Mouse (Mus musculus): ENCODE measurements around the gene Ttc5. TPM values are rescaled to one million over a fixed set of nuclear protein-coding genes. Genes with fewer than 3 reads are reported as not detected.
"Not testable (repeated sequence)": the region's sequence is repeated elsewhere in the genome, so short reads cannot be mapped to it uniquely, and the experiment has no call there.

Ttc5 gene
- polyA plus RNA-seq, 1 experiment from 2014 or later, result 17.7 TPM

GRCm38 (mm10) chr14:50823240-50823639 lies 37.9 kb upstream of the Ttc5 start:
- Histone ChIP-seq H3K9me3 (ENCODE audit: low read length) (no peaks in the 10 kb centered on the region), H3K9ac (replicated peaks) (no peak overlapping the region), H3K4me3 (ENCODE audit: low read depth, low read length) (no peak overlapping the region), H3K4me1 (ENCODE audit: insufficient read depth) (no peaks in the 10 kb centered on the region), H3K4me2 (ENCODE audit: low read depth, low read length) (no peak overlapping the region), H3K27ac (ENCODE audit: low read depth) (no peak overlapping the region), H3K36me3 (replicated peaks; ENCODE audit: insufficient read depth, low read length) (peaks cover 52% of the 10 kb centered on the region), H3K27me3 (ENCODE audit: insufficient read depth, low read length) (no peaks in the 10 kb centered on the region)
- WGBS (ENCODE audit: insufficient replicate concordance), result 75% methylated on average over 2 of the region's 2 CpGs
- ATAC-seq (no peak), DNase-seq (no peak)
- peak; percentile 43 for TF ChIP-seq CTCF (IDR thresholded peaks at IDR 0.05; ENCODE audit: low read depth)
- TF ChIP-seq EP300 (IDR thresholded peaks at IDR 0.05; ENCODE audit: low read depth), result no peak

GRCm38 (mm10) chr14:50813060-50813459 lies 27.7 kb upstream of the Ttc5 start:
- DNase-seq, result no peak
- 81% methylated on average over 2 of the region's 2 CpGs for WGBS (ENCODE audit: insufficient replicate concordance)
- Histone ChIP-seq H3K27ac (ENCODE audit: low read depth) (no peak overlapping the region), H3K9me3 (ENCODE audit: low read length) (no peaks in the 10 kb centered on the region), H3K4me2 (ENCODE audit: low read depth, low read length) (no peak overlapping the region), H3K4me1 (ENCODE audit: insufficient read depth) (peaks cover 4% of the 10 kb centered on the region; the same call in 1 of the 2 replicates), H3K36me3 (replicated peaks; ENCODE audit: insufficient read depth, low read length) (peaks cover 53% of the 10 kb centered on the region), H3K27me3 (ENCODE audit: insufficient read depth, low read length) (no peaks in the 10 kb centered on the region), H3K9ac (replicated peaks) (no peak overlapping the region), H3K4me3 (ENCODE audit: low read depth, low read length) (no peak overlapping the region)
- ATAC-seq, result no peak
- TF ChIP-seq CTCF (IDR thresholded peaks at IDR 0.05; ENCODE audit: low read depth) (no peak), EP300 (IDR thresholded peaks at IDR 0.05; ENCODE audit: low read depth) (no peak)

- Histone ChIP-seq H3K4me3 (ENCODE audit: low read depth, low read length) (peak within 1 kb of the TSS; percentile 76), H3K27me3 (ENCODE audit: insufficient read depth, low read length) (no peaks in the 10 kb centered on the region)
- under 1% methylated on average over 42 of the region's 42 CpGs for WGBS (ENCODE audit: insufficient replicate concordance)
Observed at GRCm38 (mm10) chr14:50807487-50808072, 22.3 kb upstream of the Ttc5 start, which contains the start of the genes Ccnb1ip1 and Parp2. Gene Ccnb1ip1 (minus strand): TSS chr14:50807732. Gene Parp2 (plus strand): TSS chr14:50807841.

GRCm38 (mm10) chr14:50806469-50806868 lies 21.1 kb upstream of the Ttc5 start:
- Histone ChIP-seq H3K4me2 (ENCODE audit: low read depth, low read length) (peak overlapping the region; percentile 71), H3K4me3 (ENCODE audit: low read depth, low read length) (peak overlapping the region; percentile 76; the same call in 1 of the 2 replicates), H3K36me3 (replicated peaks; ENCODE audit: insufficient read depth, low read length) (peaks cover 12% of the 10 kb centered on the region), H3K27ac (ENCODE audit: low read depth) (peak overlapping the region; percentile 96), H3K9ac (replicated peaks) (peak overlapping the region; percentile 44; the same call in 1 of the 2 replicates)
- not testable (repeated sequence) for H3K4me1 ChIP-seq (ENCODE audit: insufficient read depth); H3K27me3 ChIP-seq (ENCODE audit: insufficient read depth, low read length); ATAC-seq; DNase-seq; H3K9me3 ChIP-seq (ENCODE audit: low read length)
- WGBS (ENCODE audit: insufficient replicate concordance), result 86% methylated on average over 5 of the region's 5 CpGs

More at GRCm38 (mm10) chr14:50807487-50808072, 22.3 kb upstream of the Ttc5 start, which contains the start of the genes Ccnb1ip1 and Parp2:
- DNase-seq (peak; percentile 97), ATAC-seq (peak; percentile 97)
- TF ChIP-seq CTCF (IDR thresholded peaks at IDR 0.05; ENCODE audit: low read depth) (no peak), EP300 (IDR thresholded peaks at IDR 0.05; ENCODE audit: low read depth) (peak; percentile 84)
- H3K9me3 ChIP-seq (ENCODE audit: low read length), result no peaks in the 10 kb centered on the region
- H3K27ac ChIP-seq (ENCODE audit: low read depth), result peak within 1 kb of the TSS; percentile 96
- H3K36me3 ChIP-seq (replicated peaks; ENCODE audit: insufficient read depth, low read length), result peaks cover 20% of the 10 kb centered on the region
- H3K4me2 ChIP-seq (ENCODE audit: low read depth, low read length), result peak within 1 kb of the TSS; percentile 71
- peaks cover 7% of the 10 kb centered on the region; the same call in 1 of the 2 replicates for H3K4me1 ChIP-seq (ENCODE audit: insufficient read depth)
- peak within 1 kb of the TSS; percentile 83 for H3K9ac ChIP-seq (replicated peaks)

- H3K27ac ChIP-seq (ENCODE audit: low read depth), result no peak overlapping the region
- H3K4me3 ChIP-seq (ENCODE audit: low read depth, low read length), result no peak overlapping the region
- H3K36me3 ChIP-seq (replicated peaks; ENCODE audit: insufficient read depth, low read length), result 0 out of 2 replicates have a peak, but pooled peaks cover under 1% of the 10 kb centered on the region
- H3K9ac ChIP-seq (replicated peaks), result 0 out of 2 replicates have a peak overlapping the region, but pooled peaks have one; percentile 18
- peaks cover 7% of the 10 kb centered on the region; the same call in 1 of the 2 replicates for H3K4me1 ChIP-seq (ENCODE audit: insufficient read depth)
- ATAC-seq (no peak), DNase-seq (no peak)
- WGBS (ENCODE audit: insufficient replicate concordance), result 67% methylated on average over 13 of the region's 13 CpGs
- no peaks in the 10 kb centered on the region for H3K9me3 ChIP-seq (ENCODE audit: low read length)
- no peak overlapping the region for H3K4me2 ChIP-seq (ENCODE audit: low read depth, low read length)
- no peaks in the 10 kb centered on the region for H3K27me3 ChIP-seq (ENCODE audit: insufficient read depth, low read length)
- TF ChIP-seq EP300 (IDR thresholded peaks at IDR 0.05; ENCODE audit: low read depth) (no peak), CTCF (IDR thresholded peaks at IDR 0.05; ENCODE audit: low read depth) (no peak)
Observed at GRCm38 (mm10) chr14:50804683-50805082, 19.4 kb upstream of the Ttc5 start.

- H3K36me3 ChIP-seq (replicated peaks; ENCODE audit: insufficient read depth, low read length), result no peaks in the 10 kb centered on the region
- 60% methylated on average over 4 of the region's 4 CpGs for WGBS (ENCODE audit: insufficient replicate concordance)
- ATAC-seq, result no peak
- peaks cover 3% of the 10 kb centered on the region; the same call in 1 of the 2 replicates for H3K4me1 ChIP-seq (ENCODE audit: insufficient read depth)
- H3K9ac ChIP-seq (replicated peaks), result no peak overlapping the region
- no peaks in the 10 kb centered on the region for H3K9me3 ChIP-seq (ENCODE audit: low read length)
- H3K27me3 ChIP-seq (ENCODE audit: insufficient read depth, low read length), result no peaks in the 10 kb centered on the region
- no peak overlapping the region for H3K4me2 ChIP-seq (ENCODE audit: low read depth, low read length)
- TF ChIP-seq CTCF (IDR thresholded peaks at IDR 0.05; ENCODE audit: low read depth) (peak; percentile 67), EP300 (IDR thresholded peaks at IDR 0.05; ENCODE audit: low read depth) (no peak)
- no peak for DNase-seq
- no peak overlapping the region for H3K27ac ChIP-seq (ENCODE audit: low read depth)
- no peak overlapping the region for H3K4me3 ChIP-seq (ENCODE audit: low read depth, low read length)
Observed at GRCm38 (mm10) chr14:50802843-50803562, 17.7 kb upstream of the Ttc5 start.
